Mouse (Mus musculus): Measurements from ENCODE around the gene Mpped2. TPM values are rescaled to one million over a fixed set of nuclear protein-coding genes. Genes with fewer than 3 reads are reported as not detected.

The Mpped2 gene
- total RNA-seq, 2 experiments from 2014 or later: 3.1 to 4.7 TPM

- no peak for DNase-seq
These were observed 104.8 kb downstream of the Mpped2 start for GRCm38 (mm10) chr2:106797855-106798254.

GRCm38 (mm10) chr2:106798824-106799223, 105.8 kb downstream of the Mpped2 start:
- no peak for DNase-seq

GRCm38 (mm10) chr2:106815898-106816297, 122.8 kb downstream of the Mpped2 start:
- DNase-seq: no peak

GRCm38 (mm10) chr2:106821292-106821691, 128.2 kb downstream of the Mpped2 start:
- no peak for DNase-seq

GRCm38 (mm10) chr2:106821883-106822282, 128.8 kb downstream of the Mpped2 start:
- DNase-seq: no peak

- no peak for DNase-seq
These were observed 129.5 kb downstream of the Mpped2 start for GRCm38 (mm10) chr2:106822540-106822939.

GRCm38 (mm10) chr2:106825461-106825860, 132.4 kb downstream of the Mpped2 start:
- no peak for DNase-seq

- no peak for DNase-seq
These were observed 133.0 kb downstream of the Mpped2 start for GRCm38 (mm10) chr2:106826023-106826422.

GRCm38 (mm10) chr2:106826806-106827205, 133.7 kb downstream of the Mpped2 start:
- no peak for DNase-seq

GRCm38 (mm10) chr2:106828573-106829310, 135.7 kb downstream of the Mpped2 start:
- DNase-seq: no peak

- DNase-seq: no peak
These were observed 136.4 kb downstream of the Mpped2 start for GRCm38 (mm10) chr2:106829420-106829819.

- DNase-seq: no peak
These were observed 139.5 kb downstream of the Mpped2 start for GRCm38 (mm10) chr2:106832577-106832976.

- DNase-seq: no peak
These were observed 140.1 kb downstream of the Mpped2 start for GRCm38 (mm10) chr2:106833212-106833611.

- DNase-seq: no peak
These were observed 142.3 kb downstream of the Mpped2 start for GRCm38 (mm10) chr2:106835321-106835720.

GRCm38 (mm10) chr2:106837241-106837640, 144.2 kb downstream of the Mpped2 start:
- DNase-seq: no peak

- DNase-seq: no peak
These were observed 151.1 kb downstream of the Mpped2 start for GRCm38 (mm10) chr2:106844147-106844546.

- DNase-seq: no peak
These were observed 152.0 kb downstream of the Mpped2 start for GRCm38 (mm10) chr2:106844766-106845678.

GRCm38 (mm10) chr2:106846511-106846910, 153.4 kb downstream of the Mpped2 start:
- no peak for DNase-seq

GRCm38 (mm10) chr2:106849389-106849788, 156.3 kb downstream of the Mpped2 start:
- no peak for DNase-seq

GRCm38 (mm10) chr2:106851515-106851914, 158.4 kb downstream of the Mpped2 start:
- no peak for DNase-seq

- no peak for DNase-seq
These were observed 161.1 kb downstream of the Mpped2 start for GRCm38 (mm10) chr2:106854213-106854612.

GRCm38 (mm10) chr2:106854758-106855157, 161.7 kb downstream of the Mpped2 start:
- DNase-seq: no peak

- no peak for DNase-seq
These were observed 162.1 kb downstream of the Mpped2 start for GRCm38 (mm10) chr2:106855184-106855583.
